In the genomic region with DNA sequence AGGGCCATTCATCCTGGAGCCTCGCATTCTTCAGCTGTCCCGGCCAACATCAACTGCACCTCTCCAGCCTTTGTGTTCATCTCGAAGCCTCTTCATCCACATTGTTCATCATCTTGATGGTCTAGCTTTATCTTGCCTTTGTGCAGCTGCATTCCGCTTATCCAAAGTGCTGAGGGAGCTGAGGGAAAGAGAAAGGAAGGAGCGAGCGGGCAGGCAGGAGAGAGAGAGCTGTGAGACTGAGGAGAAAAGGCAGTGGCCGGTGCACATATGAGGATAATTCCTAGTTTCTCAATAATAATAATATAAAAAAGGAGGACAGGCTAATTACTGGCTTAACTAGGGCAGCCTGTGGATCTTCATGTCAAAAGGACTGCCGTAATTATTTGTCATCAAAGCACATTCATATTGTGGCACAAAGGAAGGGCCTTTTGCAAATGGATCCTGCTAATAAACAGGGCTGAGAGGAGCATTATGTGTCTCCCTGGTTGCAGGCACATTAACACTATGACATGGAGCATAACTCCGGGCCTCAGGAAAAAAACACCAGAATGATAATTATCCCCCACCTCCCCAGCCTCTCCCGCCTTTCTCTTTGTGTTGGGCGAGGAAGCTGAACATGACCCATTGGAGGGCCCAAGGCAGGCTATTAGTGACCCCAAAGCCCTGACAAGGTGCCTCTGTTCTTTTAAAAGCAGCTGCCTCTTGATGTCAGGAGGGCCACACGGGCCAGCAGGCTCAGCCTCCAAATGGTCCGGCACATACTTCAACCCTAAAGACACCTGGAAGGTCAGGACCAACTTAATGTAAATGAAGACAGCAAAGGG, we compare ENCODE assay signal across 15 mouse cellular contexts.
DNase-seq lines count a peak whose midpoint lies in the region; ATAC-seq and TF ChIP-seq lines count a peak whose summit lies in the region.
"Had no signal": no experiment of that assay in that cellular context is flagged by ENCODE, and none has a peak within 500 bp of the region (broad histone marks: within the 10 kb centered on the region; RNA-seq: fewer than 3 reads in every experiment).

No protein-coding gene starts in this region.

- no peaks in the 10 kb centered on the region for H3K36me3 ChIP-seq in embryonic facial prominence, embryonic 10.5 days (replicated peaks)
- no peaks in the 10 kb centered on the region for H3K36me3 ChIP-seq in forebrain, postnatal 0 days (ENCODE audit: insufficient read depth)
- no peaks in the 10 kb centered on the region for H3K36me3 ChIP-seq in midbrain, embryonic 12.5 days

- H3K4me2 ChIP-seq in forebrain, postnatal 0 days (ENCODE audit: low read depth): 0 out of 2 replicates have a peak overlapping the region, but pooled peaks have one; percentile 2
- no peak overlapping the region for H3K4me2 ChIP-seq in midbrain, embryonic 12.5 days (replicated peaks)
- H3K4me2 ChIP-seq: heart, embryonic 11.5 days had no signal

- no peak for TF ChIP-seq CTCF in forebrain, postnatal 0 days (IDR thresholded peaks at IDR 0.05; ENCODE audit: low read depth)
- no peak for TF ChIP-seq CTCF in olfactory bulb, adult 2 months (IDR thresholded peaks at IDR 0.05; ENCODE audit: insufficient read depth, low read depth, low read length)

- WGBS in embryonic facial prominence, embryonic 10.5 days: 48% methylated on average over 13 of the region's 13 CpGs
- 22% methylated on average over 13 of the region's 13 CpGs for WGBS in forebrain, postnatal 0 days
- WGBS in midbrain, embryonic 12.5 days: 42% methylated on average over 13 of the region's 13 CpGs
- WGBS in olfactory bulb, adult 2 months: 30% methylated on average over 13 of the region's 13 CpGs

- no peak overlapping the region for H3K4me3 ChIP-seq in embryonic facial prominence, embryonic 10.5 days
- H3K4me3 ChIP-seq in forebrain, postnatal 0 days (ENCODE audit: low read depth, low read length): no peak overlapping the region
- no peak overlapping the region for H3K4me3 ChIP-seq in midbrain, embryonic 12.5 days
- H3K4me3 ChIP-seq in olfactory bulb, adult 2 months (ENCODE audit: insufficient read depth, low read depth, low read length): no peak overlapping the region

- H3K9me3 ChIP-seq in embryonic facial prominence, embryonic 10.5 days: no peaks in the 10 kb centered on the region
- H3K9me3 ChIP-seq in forebrain, postnatal 0 days (ENCODE audit: low read length): no peaks in the 10 kb centered on the region
- no peaks in the 10 kb centered on the region for H3K9me3 ChIP-seq in midbrain, embryonic 12.5 days

- intact Hi-C loops in gastrocnemius, postnatal 36 days (cut with DNase I): no loop called here

- peak overlapping the region; percentile 71 for H3K27ac ChIP-seq in embryonic facial prominence, embryonic 10.5 days (replicated peaks)
- H3K27ac ChIP-seq in forebrain, postnatal 0 days (ENCODE audit: low read depth, low read length): 0 out of 2 replicates have a peak overlapping the region, but pooled peaks have one; percentile 41
- 0 out of 2 replicates have a peak overlapping the region, but pooled peaks have one; percentile 35 for H3K27ac ChIP-seq in midbrain, embryonic 12.5 days (replicated peaks)
- H3K27ac ChIP-seq in olfactory bulb, adult 2 months (ENCODE audit: insufficient read depth, low read depth, low read length): peak overlapping the region; percentile 92

- ATAC-seq in forebrain, postnatal 0 days: peak; percentile 65; the same call in 1 of the 2 replicates
- ATAC-seq in midbrain, embryonic 12.5 days (ENCODE audit: low FRiP score, low read depth): peak; percentile 74

- peak; percentile 46 for DNase-seq in embryonic facial prominence, embryonic 10.5 days (ENCODE audit: low spot score)
- no peak for DNase-seq in forebrain, postnatal 0 days
- DNase-seq in layer of hippocampus, adult 18-20 months (ENCODE audit: low spot score in 2 of 2): no peak
- no peak for DNase-seq in gastrocnemius, postnatal 36 days
- no peak for DNase-seq in cerebellum, postnatal 14 days
- no peak for DNase-seq in adrenal gland, adult 8-10 months
- DNase-seq: adrenal gland, postnatal 10 days; gastrocnemius, postnatal 10 days; kidney, postnatal 10 days; lung, adult 2 months; spleen, adult 18-20 months had no signal

- H3K4me1 ChIP-seq in embryonic facial prominence, embryonic 10.5 days: peaks cover 22% of the 10 kb centered on the region
- H3K4me1 ChIP-seq in forebrain, postnatal 0 days (ENCODE audit: insufficient read depth): peaks cover 4% of the 10 kb centered on the region; the same call in 1 of the 2 replicates
- peaks cover 15% of the 10 kb centered on the region for H3K4me1 ChIP-seq in midbrain, embryonic 12.5 days
- peaks cover 7% of the 10 kb centered on the region for H3K4me1 ChIP-seq in olfactory bulb, adult 2 months (ENCODE audit: control insufficient read depth, insufficient read depth, low read length)

- 0 out of 2 replicates have a peak overlapping the region, but pooled peaks have one; percentile 10 for H3K9ac ChIP-seq in forebrain, postnatal 0 days
- H3K9ac ChIP-seq in midbrain, embryonic 12.5 days (replicated peaks): no peak overlapping the region

- no peaks in the 10 kb centered on the region for H3K27me3 ChIP-seq in embryonic facial prominence, embryonic 10.5 days (replicated peaks; ENCODE audit: low read depth, poor library complexity, severe bottlenecking)
- H3K27me3 ChIP-seq in forebrain, postnatal 0 days (ENCODE audit: insufficient read depth, low read length): no peaks in the 10 kb centered on the region
- no peaks in the 10 kb centered on the region for H3K27me3 ChIP-seq in midbrain, embryonic 12.5 days
- H3K27me3 ChIP-seq: CH12.LX had no signal

- no peak for TF ChIP-seq POLR2A in olfactory bulb, adult 2 months (IDR thresholded peaks at IDR 0.05; ENCODE audit: insufficient read depth, low read depth, low read length)

Comparison
In these comparisons a context has a peak if more than half of its experiments do, and no peak if none do; other contexts are left out.
1. H3K27ac ChIP-seq: peak in every context shown above with its lines; median percentile 92 in olfactory bulb, adult 2 months; 71 in embryonic facial prominence, embryonic 10.5 days; 41 in forebrain, postnatal 0 days; 35 in midbrain, embryonic 12.5 days.